Mouse (Mus musculus) MEL (cell line): Measurements from ENCODE around the gene Cebpg. TPM values are rescaled to one million over a fixed set of nuclear protein-coding genes. Genes with fewer than 3 reads are reported as not detected.

Experiments
- DNase-seq: peaks from one replicate; pipeline ENCODE4 v3.0.0; 2011; ENCODE audit warnings: low read depth, low spot score
- H3K27ac ChIP-seq: 2 replicates; pipeline ENCODE4 v1.5.1; 2012; ENCODE audit warnings: low read depth, mild to moderate bottlenecking, control low read depth, low read length, moderate library complexity; ENCODE audit not compliant: control insufficient read depth
- H3K27me3 ChIP-seq, 2 experiments: fragments of 150-350 bp in 1 of 2; sonication (generic) in 1 of 2; 2 replicates each; pipeline ENCODE4 v1.6.1; 2012; ENCODE audit warnings: low read length in 2 of 2, mild to moderate bottlenecking in 2 of 2, improper control_type of control experiment in 1 of 2, moderate library complexity in 1 of 2; ENCODE audit not compliant: insufficient read depth in 2 of 2, control insufficient read depth in 1 of 2
- H3K36me3 ChIP-seq, 2 experiments: 2 replicates each; pipeline ENCODE4 v1.6.1; 2012 to 2014; ENCODE audit warnings: low read length in 2 of 2, improper control_type of control experiment in 1 of 2, inconsistent platforms in 1 of 2, mild to moderate bottlenecking in 1 of 2; ENCODE audit not compliant: insufficient read depth in 2 of 2, control insufficient read depth in 1 of 2
- H3K4me1 ChIP-seq, 2 experiments: fragments of 150-350 bp in 1 of 2; sonication (generic) in 1 of 2; 2 replicates each; pipeline ENCODE4 v1.6.1; 2012; ENCODE audit warnings: low read length in 2 of 2, improper control_type of control experiment in 1 of 2, mild to moderate bottlenecking in 1 of 2; ENCODE audit not compliant: insufficient read depth in 2 of 2, control insufficient read depth in 1 of 2
- H3K4me3 ChIP-seq, 2 experiments: fragments of 150-350 bp in 1 of 2; sonication (generic) in 1 of 2; 2 replicates each; pipeline ENCODE4 v1.5.1; 2012; ENCODE audit warnings: low read depth in 2 of 2, low read length in 2 of 2, mild to moderate bottlenecking in 2 of 2, moderate library complexity in 2 of 2, control low read depth in 1 of 2, improper control_type of control experiment in 1 of 2; ENCODE audit not compliant: control insufficient read depth in 1 of 2, insufficient read depth in 1 of 2
- H3K79me2 ChIP-seq: 2 replicates; pipeline ENCODE4 v1.6.1; 2012; ENCODE audit warnings: mild to moderate bottlenecking, low read length, moderate library complexity; ENCODE audit not compliant: control insufficient read depth, poor library complexity, insufficient read depth
- H3K9ac ChIP-seq: 2 replicates; pipeline ENCODE4 v1.6.1; 2012; ENCODE audit warnings: low read depth, mild to moderate bottlenecking, control low read depth, low read length, moderate library complexity; ENCODE audit not compliant: control insufficient read depth, poor library complexity, severe bottlenecking
- H3K9me3 ChIP-seq: fragments of 150-350 bp; sonication (generic); replicated peaks from 2 replicates; pipeline ENCODE4 v1.6.1; 2012; ENCODE audit warnings: mild to moderate bottlenecking, low read length, improper control_type of control experiment, moderate library complexity; ENCODE audit not compliant: insufficient read depth
- CHD1 ChIP-seq: IDR thresholded peaks from 2 replicates; pipeline ENCODE4 v1.6.1; 2012; ENCODE audit warnings: low read depth, mild to moderate bottlenecking, inconsistent platforms, low read length, improper control_type of control experiment
- CHD2 ChIP-seq: IDR thresholded peaks from 2 replicates; pipeline ENCODE4 v1.6.1; 2011; ENCODE audit warnings: low read length, improper control_type of control experiment
- CTCF ChIP-seq, 3 experiments: IDR thresholded peaks in 2 of 3; conservative IDR thresholded peaks in 1 of 3; 2 replicates each; pipeline ENCODE4 v1.5.1; 2011 to 2012; ENCODE audit warnings: low read length in 3 of 3, low read depth in 2 of 3, mild to moderate bottlenecking in 2 of 3, improper control_type of control experiment in 1 of 3, inconsistent platforms in 1 of 3, mixed read lengths in 1 of 3, moderate library complexity in 1 of 3; ENCODE audit not compliant: control insufficient read depth in 1 of 3, insufficient read depth in 1 of 3, poor library complexity in 1 of 3, severe bottlenecking in 1 of 3
- E2F4 ChIP-seq: IDR thresholded peaks from 2 replicates; pipeline ENCODE4 v1.6.1; 2011; ENCODE audit warnings: low read depth, low read length, improper control_type of control experiment, borderline replicate concordance
- EP300 ChIP-seq, 2 experiments: IDR thresholded peaks; 2 replicates each; pipeline ENCODE4 v1.6.1; 2011; ENCODE audit warnings: improper control_type of control experiment in 2 of 2, low read length in 2 of 2, low read depth in 1 of 2, mild to moderate bottlenecking in 1 of 2
- ETS1 ChIP-seq: IDR thresholded peaks from 2 replicates; pipeline ENCODE4 v1.6.1; 2012; ENCODE audit warnings: low read depth, mild to moderate bottlenecking, inconsistent platforms, low read length, improper control_type of control experiment, moderate library complexity
- GABPA ChIP-seq: IDR thresholded peaks from 2 replicates; pipeline ENCODE4 v1.6.1; 2012; ENCODE audit warnings: low read depth, mild to moderate bottlenecking, inconsistent platforms, low read length, improper control_type of control experiment, moderate library complexity
- GATA1 ChIP-seq: IDR thresholded peaks from 2 replicates; pipeline ENCODE4 v1.6.1; 2011; ENCODE audit warnings: low read depth, low read length, improper control_type of control experiment
- HCFC1 ChIP-seq: IDR thresholded peaks from 2 replicates; pipeline ENCODE4 v1.6.1; 2012; ENCODE audit warnings: low read depth, mild to moderate bottlenecking, inconsistent platforms, low read length, improper control_type of control experiment, moderate library complexity
- JUND ChIP-seq: IDR thresholded peaks from 2 replicates; pipeline ENCODE4 v1.6.1; 2011; ENCODE audit warnings: low read depth, mild to moderate bottlenecking, improper control_type of control experiment, low read length
- MAFK ChIP-seq: IDR thresholded peaks from 2 replicates; pipeline ENCODE4 v1.6.1; 2011; ENCODE audit warnings: low read depth, mild to moderate bottlenecking, low read length, improper control_type of control experiment, borderline replicate concordance
- MAX ChIP-seq: IDR thresholded peaks from 2 replicates; pipeline ENCODE4 v1.6.1; 2011; ENCODE audit warnings: low read length, improper control_type of control experiment
- MEF2A ChIP-seq: IDR thresholded peaks from 2 replicates; pipeline ENCODE4 v1.6.1; 2014; ENCODE audit warnings: low read depth, mild to moderate bottlenecking, inconsistent platforms, low read length, improper control_type of control experiment; ENCODE audit not compliant: poor library complexity, insufficient replicate concordance, severe bottlenecking; ENCODE audit errors: extremely low read depth
- MXI1 ChIP-seq: IDR thresholded peaks from 2 replicates; pipeline ENCODE4 v1.6.1; 2011; ENCODE audit warnings: mild to moderate bottlenecking, low read depth, low read length, improper control_type of control experiment
- MYB ChIP-seq: IDR thresholded peaks from 2 replicates; pipeline ENCODE4 v1.6.1; 2011; ENCODE audit warnings: mild to moderate bottlenecking, low read depth, low read length, improper control_type of control experiment
- MYC ChIP-seq: IDR thresholded peaks from 2 replicates; pipeline ENCODE4 v1.6.1; 2011; ENCODE audit warnings: low read depth, mild to moderate bottlenecking, low read length, improper control_type of control experiment, moderate library complexity
- NRF1 ChIP-seq: IDR thresholded peaks from 2 replicates; pipeline ENCODE4 v1.6.1; 2014; ENCODE audit warnings: low read depth, mild to moderate bottlenecking, inconsistent platforms, low read length, improper control_type of control experiment, moderate library complexity; ENCODE audit not compliant: poor library complexity, insufficient read depth, severe bottlenecking
- POLR2A ChIP-seq, 2 experiments: IDR thresholded peaks; 2 replicates each; pipeline ENCODE4 v1.6.1; 2011 to 2012; ENCODE audit warnings: low read length in 2 of 2, mild to moderate bottlenecking in 2 of 2, control low read depth in 1 of 2, improper control_type of control experiment in 1 of 2, low read depth in 1 of 2, moderate library complexity in 1 of 2; ENCODE audit not compliant: control insufficient read depth in 1 of 2, insufficient read depth in 1 of 2, poor library complexity in 1 of 2
- RAD21 ChIP-seq: IDR thresholded peaks from 2 replicates; pipeline ENCODE4 v1.6.1; 2011; ENCODE audit warnings: mild to moderate bottlenecking, low read depth, low read length, improper control_type of control experiment
- SIN3A ChIP-seq: IDR thresholded peaks from 2 replicates; pipeline ENCODE4 v1.6.1; 2012; ENCODE audit warnings: low read length, improper control_type of control experiment, inconsistent platforms
- SMC3 ChIP-seq: IDR thresholded peaks from 2 replicates; pipeline ENCODE4 v1.6.1; 2011; ENCODE audit warnings: low read depth, low read length, improper control_type of control experiment
- TAL1 ChIP-seq: IDR thresholded peaks from 2 replicates; pipeline ENCODE4 v1.6.1; 2012; ENCODE audit warnings: mild to moderate bottlenecking, inconsistent platforms, low read length, moderate library complexity, mixed read lengths
- TCF12 ChIP-seq: IDR thresholded peaks from 2 replicates; pipeline ENCODE4 v1.6.1; 2014; ENCODE audit warnings: low read depth, mild to moderate bottlenecking, inconsistent platforms, low read length, improper control_type of control experiment, moderate library complexity
- USF1 ChIP-seq: IDR thresholded peaks from 2 replicates; pipeline ENCODE4 v1.6.1; 2014; ENCODE audit warnings: low read depth, mild to moderate bottlenecking, inconsistent platforms, low read length, improper control_type of control experiment, moderate library complexity
- ZMIZ1 ChIP-seq: IDR thresholded peaks from 2 replicates; pipeline ENCODE4 v1.6.1; 2012; ENCODE audit warnings: low read depth, mild to moderate bottlenecking, inconsistent platforms, low read length, improper control_type of control experiment, moderate library complexity
- polyA plus RNA-seq, 2 experiments: library from polyadenylated mRNA; stranded (reverse) in 1 of 2; unstranded in 1 of 2; fragments of >175 nt in 1 of 2; fragments of >200 nt in 1 of 2; gene quantifications; 2 replicates each; pipeline versions ENCODE4 v1.2.1 to v1.2.4; 2012; ENCODE audit warnings: low replicate concordance in 2 of 2, low read depth in 1 of 2; ENCODE audit not compliant: insufficient read length in 2 of 2, insufficient read depth in 1 of 2, missing spikeins in 1 of 2
- total RNA-seq: library from RNA; depleted of rRNA; stranded (reverse); fragments of 300-350 nt; gene quantifications from 2 replicates; pipeline ENCODE4 v1.2.3, GENCODE M21; 2012

Gene Cebpg
- total and polyA plus RNA-seq, 3 experiments: 17.3 to 20.7 TPM; not detected in 1

DNA sequence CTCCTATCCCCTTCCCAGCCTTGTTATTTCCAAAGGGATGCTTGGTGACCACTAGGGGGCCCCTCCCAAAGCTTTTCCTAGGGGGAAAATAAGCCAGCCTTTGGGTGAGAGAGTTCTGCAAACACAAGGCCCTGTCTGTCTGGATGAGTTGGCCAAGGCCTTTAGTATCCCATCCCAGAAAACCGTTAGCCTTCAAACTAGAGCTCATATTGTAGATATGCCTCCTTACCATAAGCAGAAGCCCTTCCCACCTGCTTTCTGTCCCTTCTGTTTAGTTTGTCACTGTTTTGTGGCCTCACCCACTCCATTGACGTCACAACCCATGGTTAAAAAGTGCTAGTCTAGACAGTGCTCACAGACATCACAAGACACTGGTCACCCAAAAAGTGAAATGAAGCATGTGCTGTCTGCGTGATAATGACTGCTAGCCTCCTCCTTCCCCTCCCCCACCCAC lies 29.5 kb downstream of the Cebpg start:
- Histone ChIP-seq H3K36me3 (no peaks in the 10 kb centered on the region), H3K79me2 (no peaks in the 10 kb centered on the region), H3K9me3 (no peaks in the 10 kb centered on the region), H3K9ac (no peak overlapping the region), H3K4me1 (no peaks in the 10 kb centered on the region), H3K4me3 (no peak overlapping the region), H3K27me3 (no peaks in the 10 kb centered on the region), H3K27ac (no peak overlapping the region)
- TF ChIP-seq RAD21 (peak; percentile 11), CHD2 (no peak), EP300 (IDR thresholded peaks at IDR 0.05; ENCODE audit: low read depth in 1 of 2, low read length in 2 of 2) (no peak), JUND (no peak), NRF1 (no peak), MAX (no peak), CTCF (IDR thresholded peaks at IDR 0.05 in 2 of 3, conservative IDR thresholded peaks at IDR 0.05 in 1 of 3; ENCODE audit: control insufficient read depth in 1 of 3, insufficient read depth in 1 of 3, low read depth in 2 of 3, low read length in 3 of 3, poor library complexity in 1 of 3, severe bottlenecking in 1 of 3) (peak; percentile 12 to 43 (median 35); a peak in 3 of 6 replicates), MYC (no peak), ZMIZ1 (no peak), SIN3A (no peak), GABPA (no peak), USF1 (no peak), CHD1 (no peak), HCFC1 (no peak), TAL1 (no peak), SMC3 (peak; percentile 49), E2F4 (no peak), MEF2A (no peak)
- DNase-seq: no peak

DNA sequence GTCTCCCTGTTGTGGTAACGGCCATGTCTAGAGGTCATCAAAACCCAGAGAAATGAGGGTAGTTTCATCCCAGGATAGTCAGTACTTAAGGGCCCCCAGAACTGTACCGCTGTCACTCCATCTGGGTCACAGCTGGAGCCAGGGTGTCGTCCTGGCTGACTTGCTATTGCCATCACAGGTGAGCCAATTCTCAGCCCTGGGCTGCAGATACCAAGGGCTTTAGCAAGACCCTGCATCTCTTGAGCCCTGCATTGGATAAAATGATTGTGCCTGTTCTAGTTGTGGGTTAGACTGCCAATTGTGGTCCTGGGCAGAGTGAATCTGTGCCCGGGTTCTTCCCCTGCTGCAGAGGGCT lies 30.1 kb downstream of the Cebpg start:
- H3K9me3 ChIP-seq: no peaks in the 10 kb centered on the region
- TF ChIP-seq MYC (no peak), SMC3 (no peak), E2F4 (no peak), MXI1 (no peak), POLR2A (IDR thresholded peaks at IDR 0.05; ENCODE audit: control insufficient read depth in 1 of 2, insufficient read depth in 1 of 2, low read depth in 1 of 2, low read length in 2 of 2, poor library complexity in 1 of 2) (no peak), MAFK (no peak), JUND (no peak), ZMIZ1 (no peak), MYB (no peak), RAD21 (no peak), HCFC1 (no peak), GATA1 (no peak), ETS1 (no peak), CHD1 (no peak), MEF2A (no peak), TCF12 (no peak), EP300 (IDR thresholded peaks at IDR 0.05; ENCODE audit: low read depth in 1 of 2, low read length in 2 of 2) (no peak)
- H3K9ac ChIP-seq: no peak overlapping the region
- DNase-seq: no peak
- no peaks in the 10 kb centered on the region for H3K79me2 ChIP-seq
- no peak overlapping the region for H3K4me3 ChIP-seq
- H3K36me3 ChIP-seq: no peaks in the 10 kb centered on the region
- H3K27me3 ChIP-seq: no peaks in the 10 kb centered on the region
- no peaks in the 10 kb centered on the region for H3K4me1 ChIP-seq
- H3K27ac ChIP-seq: no peak overlapping the region
